Mouse (Mus musculus) heart, embryonic 11.5 days (tissue): ENCODE results near the gene Gm49380. TPM values are rescaled to one million over a fixed set of nuclear protein-coding genes. Genes with fewer than 3 reads are reported as not detected.
A peak's percentile ranks its signal among the peaks of the same experiment; 100 is the strongest.

Experiments
- ATAC-seq: fragments of 200-750 bp; cut with Nextera tagmentation; replicated peaks from 2 replicates; pipeline ENCODE4 v1.8.0; 2017; ENCODE audit warnings: moderate library complexity; ENCODE audit not compliant: insufficient number of reproducible peaks, low FRiP score, low TSS enrichment
- H3K27ac ChIP-seq: fragments of 300-500 bp; sonication (generic); 2 replicates; pipeline ENCODE4 v1.5.1; 2014; ENCODE audit warnings: mild to moderate bottlenecking, low read depth, low read length
- H3K27me3 ChIP-seq: fragments of 300-500 bp; sonication (generic); 2 replicates; pipeline ENCODE4 v1.6.1; 2014; ENCODE audit warnings: mild to moderate bottlenecking, low read length, mixed read lengths; ENCODE audit not compliant: control insufficient read depth, insufficient read depth
- H3K36me3 ChIP-seq: fragments of 300-500 bp; sonication (generic); 2 replicates; pipeline ENCODE4 v1.6.1; 2014; ENCODE audit warnings: mild to moderate bottlenecking, low read length, moderate library complexity, mixed read lengths; ENCODE audit not compliant: control insufficient read depth, insufficient read depth
- H3K4me1 ChIP-seq: fragments of 300-500 bp; sonication (generic); 2 replicates; pipeline ENCODE4 v1.6.1; 2014; ENCODE audit warnings: low read length; ENCODE audit not compliant: control insufficient read depth, insufficient read depth
- H3K4me2 ChIP-seq: fragments of 300-500 bp; sonication (generic); 2 replicates; pipeline ENCODE4 v1.6.1; 2014; ENCODE audit warnings: mild to moderate bottlenecking, moderate library complexity
- H3K4me3 ChIP-seq: fragments of 300-500 bp; sonication (generic); 2 replicates; pipeline ENCODE4 v1.5.1; 2014; ENCODE audit warnings: low read depth, low read length
- H3K9ac ChIP-seq: fragments of 300-500 bp; sonication (generic); 2 replicates; pipeline ENCODE4 v1.6.1; 2014; ENCODE audit warnings: mild to moderate bottlenecking, low read depth, low read length, moderate library complexity
- H3K9me3 ChIP-seq: fragments of 300-500 bp; sonication (generic); replicated peaks from 2 replicates; pipeline ENCODE4 v1.6.1; 2016; ENCODE audit warnings: low read length; ENCODE audit not compliant: control insufficient read depth
- WGBS: fragments of 180-500 bp; shearing (Covaris S2); extraction: QIAGEN DNeasy Blood & Tissue Kit; methylation state at CpG from one replicate; pipeline ENCODE4 v1.1.7; 2014; ENCODE audit not compliant: insufficient replicate concordance; 5-methylcytosine and 5-hydroxymethylcytosine counted together
- polyA plus RNA-seq: library from polyadenylated mRNA; unstranded; fragments of >200 nt; fragmentation: Nextera tagmentation; extraction: Ambion mirVana; gene quantifications from 2 replicates; pipeline ENCODE4 v1.2.1, GENCODE M21; 2014

The Gm49380 gene
- polyA plus RNA-seq, 1 experiment from 2014 or later = not detected

DNA sequence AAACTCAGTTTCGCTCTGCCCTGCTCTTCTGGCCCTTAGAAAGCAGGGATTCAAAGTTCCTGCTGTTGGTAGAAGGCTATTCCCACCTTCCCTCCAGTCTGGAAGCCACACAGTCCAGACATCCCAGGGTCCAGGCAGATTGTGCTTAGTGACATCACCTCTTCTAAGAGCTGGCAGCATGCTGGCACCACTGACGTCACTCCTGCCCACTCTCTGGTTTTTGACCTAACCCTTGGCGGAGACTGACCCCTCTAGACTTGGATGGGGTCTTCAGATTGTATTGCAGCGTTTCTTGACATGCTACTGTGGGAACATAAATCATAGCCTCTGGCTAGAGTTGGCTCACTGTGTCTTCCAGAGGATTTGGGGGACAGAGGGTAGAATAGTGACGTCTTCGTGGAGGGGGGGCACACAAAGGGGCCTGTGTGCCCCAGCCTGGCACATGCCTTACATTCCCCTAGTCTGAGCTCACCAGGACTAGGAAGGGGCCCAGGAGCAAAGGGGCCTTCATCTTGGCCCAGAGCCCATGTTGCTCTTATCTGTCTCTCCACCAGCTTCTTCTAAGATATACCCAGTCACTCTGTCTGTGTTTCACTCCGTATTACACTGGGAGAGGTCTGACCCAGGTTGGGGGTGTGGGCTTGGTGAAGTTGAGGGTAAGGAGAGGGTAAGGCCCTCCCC is 22.6 kb upstream of the Gm49380 start:
- peak overlapping the region; percentile 86 for H3K4me2 ChIP-seq

DNA sequence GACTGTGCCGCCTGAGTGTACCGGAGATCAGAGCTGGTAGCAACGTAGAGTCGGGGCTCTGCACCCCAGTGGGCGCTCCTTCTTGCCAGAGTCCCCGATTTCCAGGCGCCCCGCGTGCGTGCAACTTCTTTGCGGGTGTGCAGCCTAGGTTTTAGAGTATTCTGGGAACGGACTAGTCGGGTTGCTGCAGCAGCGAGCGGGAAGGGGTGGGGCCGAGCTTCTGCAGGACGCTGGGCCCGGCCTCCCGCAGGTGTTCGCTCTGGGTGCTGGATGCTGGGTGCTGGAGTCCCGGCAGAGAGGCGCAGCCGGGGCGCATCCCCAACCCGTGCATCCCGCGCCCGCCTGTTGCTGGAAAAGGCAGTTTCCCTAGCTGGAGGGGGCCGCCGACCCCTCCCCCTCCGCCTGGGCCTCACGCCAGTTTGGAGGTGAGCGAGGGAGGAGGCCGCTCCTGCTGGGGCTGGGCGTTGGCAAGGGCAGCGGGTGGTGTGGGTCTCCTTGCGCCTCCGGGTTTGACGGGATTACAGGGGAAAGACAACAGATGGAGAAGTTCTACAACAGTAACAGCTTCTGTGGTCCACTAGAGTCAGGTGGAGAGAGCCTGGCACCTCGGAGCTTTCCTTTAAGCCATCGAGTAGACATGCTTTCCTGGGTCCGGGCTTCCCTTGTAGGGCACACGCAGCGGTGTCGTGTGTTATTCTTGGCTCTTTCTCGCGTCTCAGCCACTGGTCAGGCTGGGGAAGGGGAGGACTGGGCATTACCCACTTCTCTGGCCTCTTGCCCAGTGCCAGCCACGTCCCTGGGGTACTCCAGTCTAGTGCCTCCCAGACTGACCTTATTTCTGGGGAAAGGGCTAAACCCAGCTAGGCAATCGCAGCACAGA is 21.8 kb upstream of the Gm49380 start:
- Histone ChIP-seq H3K4me2 (peak overlapping the region; percentile 86), H3K27ac (peak overlapping the region; percentile 90), H3K27me3 (no peaks in the 10 kb centered on the region), H3K9me3 (no peaks in the 10 kb centered on the region), H3K9ac (peak overlapping the region; percentile 88), H3K36me3 (peaks cover 25% of the 10 kb centered on the region), H3K4me3 (peak overlapping the region; percentile 87), H3K4me1 (peaks cover 48% of the 10 kb centered on the region)
- ATAC-seq = no peak
- WGBS = 2% methylated on average over 46 of the region's 49 CpGs

More for the DNA sequence above, 22.6 kb upstream of the Gm49380 start:
- Histone ChIP-seq H3K4me3 (peak overlapping the region; percentile 87), H3K9ac (peak overlapping the region; percentile 88), H3K36me3 (peaks cover 32% of the 10 kb centered on the region), H3K27ac (peak overlapping the region; percentile 90), H3K9me3 (no peaks in the 10 kb centered on the region), H3K27me3 (no peaks in the 10 kb centered on the region), H3K4me1 (peaks cover 42% of the 10 kb centered on the region)
- 26% methylated on average over 7 of the region's 7 CpGs for whole genome bisulfite sequencing
- ATAC-seq = peak; percentile 35; the same call in 1 of the 2 replicates

DNA sequence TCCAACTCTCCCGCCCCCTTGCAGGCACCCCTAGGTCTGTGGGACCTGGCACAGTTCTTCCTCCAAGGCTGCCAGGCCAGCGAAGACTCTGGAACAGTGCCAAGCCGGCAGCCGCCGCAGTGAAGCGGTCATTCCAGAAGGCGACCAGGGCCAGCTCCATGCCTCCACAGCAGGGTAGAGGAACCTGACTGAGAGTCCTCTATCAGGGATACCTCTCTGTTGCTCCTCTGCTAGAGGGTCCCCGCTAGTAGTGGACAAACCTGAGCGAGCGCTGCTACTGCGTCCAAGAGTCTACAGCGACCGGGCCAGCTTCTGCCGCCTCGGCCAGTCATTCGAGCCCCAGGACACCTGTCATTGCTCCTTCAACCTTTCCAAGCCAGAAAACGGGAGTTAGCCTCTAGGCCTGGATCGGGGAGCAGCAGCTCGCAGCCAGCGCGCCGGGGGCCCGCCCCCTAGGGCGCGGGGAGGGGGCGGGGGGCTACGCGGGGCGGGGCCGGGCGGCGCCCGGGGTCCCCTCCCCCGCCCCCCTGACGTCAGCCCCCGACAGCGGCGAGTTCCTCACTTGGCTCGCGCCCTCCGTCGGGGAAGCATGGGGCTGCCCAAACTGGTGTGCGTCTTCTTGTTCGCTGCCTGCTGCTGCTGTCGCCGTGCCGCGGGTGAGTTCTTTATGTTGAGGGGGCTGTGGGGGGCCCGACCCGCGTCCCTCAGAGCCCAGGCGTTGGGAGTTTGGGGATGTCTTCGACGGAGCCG is 21.0 kb upstream of the Gm49380 start, which contains the start of gene Mcam:
TSS of gene Mcam (plus strand) at position 369 of the 750 bp plus-strand sequence.
- peak; percentile 40 for ATAC-seq
- H3K4me3 ChIP-seq = peak within 1 kb of the TSS; percentile 87
- peaks cover 17% of the 10 kb centered on the region for H3K36me3 ChIP-seq
- H3K27me3 ChIP-seq = no peaks in the 10 kb centered on the region
- no peaks in the 10 kb centered on the region for H3K9me3 ChIP-seq
- peak within 1 kb of the TSS; percentile 90 for H3K27ac ChIP-seq
- under 1% methylated on average over 54 of the region's 55 CpGs for WGBS
- peak within 1 kb of the TSS; percentile 86 for H3K4me2 ChIP-seq
- H3K4me1 ChIP-seq = peaks cover 49% of the 10 kb centered on the region
- peak within 1 kb of the TSS; percentile 88 for H3K9ac ChIP-seq

DNA sequence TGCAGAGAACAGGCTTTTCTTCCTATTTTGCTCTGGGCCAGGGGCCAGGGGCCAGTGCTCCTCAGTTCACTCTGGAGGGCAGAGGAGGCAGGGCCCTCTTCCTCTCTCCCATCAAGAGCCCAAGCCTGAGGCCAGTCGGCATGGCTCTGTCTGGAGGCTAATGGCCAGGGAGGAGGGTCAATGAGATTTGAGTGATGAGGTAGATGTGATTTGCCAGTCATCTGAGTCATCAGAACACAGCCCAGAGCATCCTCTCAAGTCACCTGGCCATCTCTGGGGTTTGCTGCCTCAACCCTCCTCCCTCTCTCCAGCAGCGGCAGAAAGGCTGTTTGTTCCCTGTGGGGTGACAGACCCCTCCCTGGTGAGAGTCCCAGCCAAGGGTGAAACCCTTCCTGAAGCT is 20.0 kb upstream of the Gm49380 start:
- Histone ChIP-seq H3K27me3 (no peaks in the 10 kb centered on the region), H3K9me3 (no peaks in the 10 kb centered on the region), H3K4me2 (peak overlapping the region; percentile 86), H3K9ac (peak overlapping the region; percentile 88; the same call in 1 of the 2 replicates), H3K36me3 (peaks cover 11% of the 10 kb centered on the region), H3K27ac (peak overlapping the region; percentile 90), H3K4me3 (peak overlapping the region; percentile 87), H3K4me1 (peaks cover 42% of the 10 kb centered on the region)
- WGBS = 13% methylated on average over 2 of the region's 2 CpGs
- ATAC-seq = no peak

DNA sequence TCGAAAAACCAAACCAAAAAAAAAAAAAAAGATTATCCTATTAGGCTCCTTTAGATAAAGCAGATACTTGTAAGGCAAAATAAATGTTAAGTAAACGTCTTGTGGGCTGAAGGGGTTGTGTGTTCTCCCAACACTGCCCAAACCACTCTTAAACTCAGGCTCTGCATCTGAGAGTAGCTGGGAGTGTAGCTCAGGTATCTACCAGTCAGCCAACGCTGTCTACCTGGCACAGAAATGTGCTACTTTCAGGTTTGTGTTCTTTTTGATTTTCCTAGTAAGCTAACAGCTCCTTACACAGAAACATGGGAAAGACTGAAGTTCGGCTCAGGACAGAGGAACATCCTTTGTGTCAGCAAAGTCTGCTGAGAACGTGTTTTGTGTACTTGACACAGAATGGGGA is 18.9 kb upstream of the Gm49380 start:
- Histone ChIP-seq H3K36me3 (peaks cover 6% of the 10 kb centered on the region), H3K4me1 (peaks cover 39% of the 10 kb centered on the region), H3K4me3 (no peak overlapping the region), H3K27me3 (no peaks in the 10 kb centered on the region), H3K27ac (no peak overlapping the region), H3K4me2 (no peak overlapping the region), H3K9ac (no peak overlapping the region), H3K9me3 (no peaks in the 10 kb centered on the region)
- ATAC-seq = no peak
- 58% methylated on average over 5 of the region's 5 CpGs for WGBS

DNA sequence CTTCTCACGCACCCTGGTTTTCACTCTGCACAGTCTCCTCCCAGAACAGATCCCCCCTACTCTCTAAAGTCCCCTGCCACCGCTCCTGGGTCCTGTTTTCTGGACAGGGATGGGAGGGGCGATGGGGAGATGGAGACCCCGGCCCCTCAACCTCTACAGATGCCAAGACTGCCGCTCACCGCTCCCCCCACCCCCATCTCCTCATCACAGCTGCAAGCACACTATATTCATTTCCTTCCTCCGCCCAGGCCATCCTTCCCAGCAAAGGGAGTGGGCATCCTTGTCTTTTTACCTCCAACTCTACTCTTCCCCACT is 17.9 kb upstream of the Gm49380 start:
- no peaks in the 10 kb centered on the region for H3K9me3 ChIP-seq
- WGBS = 37% methylated on average over 7 of the region's 7 CpGs
- no peak overlapping the region for H3K4me3 ChIP-seq
- H3K9ac ChIP-seq = peak overlapping the region; percentile 81
- H3K27me3 ChIP-seq = no peaks in the 10 kb centered on the region
- no peaks in the 10 kb centered on the region for H3K36me3 ChIP-seq
- H3K4me1 ChIP-seq = peaks cover 34% of the 10 kb centered on the region
- peak overlapping the region; percentile 86 for H3K4me2 ChIP-seq
- H3K27ac ChIP-seq = peak overlapping the region; percentile 82
- no peak for ATAC-seq

DNA sequence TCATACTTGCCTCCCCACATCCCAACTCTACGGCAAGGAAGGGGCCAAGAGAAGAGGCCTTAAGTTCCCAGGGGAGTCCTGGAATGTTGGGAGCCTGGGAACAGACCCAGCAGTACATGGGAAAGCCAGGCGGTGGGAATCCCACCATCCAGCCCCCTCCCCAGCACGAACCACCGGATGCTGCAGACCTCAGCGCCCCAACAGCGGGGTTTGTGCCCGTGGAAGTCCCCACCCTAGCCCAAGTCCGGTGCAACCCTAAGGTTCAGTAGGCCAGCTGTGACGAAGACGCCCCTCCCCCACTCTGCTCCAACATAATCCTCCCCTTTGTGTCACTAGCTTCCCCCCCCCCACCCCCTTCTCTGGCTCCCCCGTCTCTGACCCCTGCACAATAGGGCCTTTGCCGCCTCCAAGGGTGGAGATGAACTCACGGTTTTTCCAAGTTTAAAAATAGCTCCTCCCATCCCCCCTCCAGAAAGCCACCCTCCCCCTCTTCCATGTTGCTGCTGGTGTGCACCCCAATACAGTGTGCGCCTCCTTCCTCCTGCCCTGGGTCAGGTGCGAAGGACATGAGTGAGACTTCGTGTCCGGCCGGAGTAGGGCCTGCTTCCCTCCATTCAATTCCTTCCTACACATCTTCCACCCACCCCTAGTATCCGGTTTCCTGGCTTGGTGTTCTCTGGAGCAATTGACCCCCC is 17.4 kb upstream of the Gm49380 start:
- Histone ChIP-seq H3K27ac (peak overlapping the region; percentile 82), H3K4me1 (peaks cover 30% of the 10 kb centered on the region), H3K27me3 (no peaks in the 10 kb centered on the region), H3K9ac (peak overlapping the region; percentile 81), H3K36me3 (no peaks in the 10 kb centered on the region), H3K4me2 (peak overlapping the region; percentile 86), H3K9me3 (no peaks in the 10 kb centered on the region), H3K4me3 (peak overlapping the region; percentile 42)
- peak; percentile 12; the same call in 1 of the 2 replicates for ATAC-seq
- WGBS = 13% methylated on average over 19 of the region's 19 CpGs

DNA sequence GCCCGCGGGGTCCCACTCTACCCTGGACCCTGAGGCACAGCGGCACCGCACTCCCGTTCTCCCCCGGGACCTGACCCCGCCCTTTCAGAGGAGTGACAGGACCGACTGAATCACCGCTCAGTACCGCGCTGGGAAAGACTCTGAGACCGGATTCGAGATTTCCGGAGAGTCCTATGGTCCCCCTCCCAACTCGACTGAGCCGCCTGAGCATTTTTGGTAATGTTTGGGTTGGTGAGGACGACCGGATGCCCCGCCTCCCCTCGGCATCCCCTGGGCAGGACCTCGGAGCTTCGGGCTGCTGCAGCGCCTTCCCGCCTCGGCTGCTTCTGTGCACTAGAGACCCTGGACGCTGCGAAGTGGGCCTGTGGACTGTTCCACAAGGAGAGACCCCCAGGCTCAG is 16.7 kb upstream of the Gm49380 start:
- Histone ChIP-seq H3K36me3 (no peaks in the 10 kb centered on the region), H3K27ac (peak overlapping the region; percentile 82), H3K4me3 (peak overlapping the region; percentile 42), H3K4me1 (peaks cover 30% of the 10 kb centered on the region), H3K4me2 (peak overlapping the region; percentile 86), H3K9ac (peak overlapping the region; percentile 81), H3K9me3 (no peaks in the 10 kb centered on the region), H3K27me3 (no peaks in the 10 kb centered on the region)
- peak; percentile 50 for ATAC-seq
- under 1% methylated on average over 27 of the region's 27 CpGs for WGBS
